Mouse (Mus musculus) kidney, embryonic 16.5 days (tissue): ENCODE measurements around the gene Cdk14. TPM values are rescaled to one million over a fixed set of nuclear protein-coding genes. Genes with fewer than 3 reads are reported as not detected.
A peak's percentile ranks its signal among the peaks of the same experiment; 100 is the strongest.

Experiments used
- ATAC-seq: fragments of 200-750 bp; cut with Nextera tagmentation; 2 replicates; pipeline ENCODE4 v1.8.0; 2017; ENCODE audit warnings: moderate TSS enrichment; ENCODE audit not compliant: low FRiP score, low TSS enrichment
- H3K27ac ChIP-seq: fragments of 300-500 bp; sonication (generic); 2 replicates; pipeline ENCODE4 v1.5.1; 2014; ENCODE audit warnings: low read length
- H3K27me3 ChIP-seq: fragments of 300-500 bp; sonication (generic); 2 replicates; pipeline ENCODE4 v1.6.1; 2014; ENCODE audit warnings: low read length, control low read depth, mixed read lengths; ENCODE audit not compliant: insufficient read depth
- H3K36me3 ChIP-seq: fragments of 300-500 bp; sonication (generic); 2 replicates; pipeline ENCODE4 v1.6.1; 2014; ENCODE audit warnings: low read length, control low read depth, mixed read lengths; ENCODE audit not compliant: insufficient read depth
- H3K4me1 ChIP-seq: fragments of 300-500 bp; sonication (generic); 2 replicates; pipeline ENCODE4 v1.6.1; 2014; ENCODE audit warnings: low read length, control low read depth, mixed read lengths; ENCODE audit not compliant: insufficient read depth
- H3K4me2 ChIP-seq: fragments of 300-500 bp; sonication (generic); replicated peaks from 2 replicates; pipeline ENCODE4 v1.6.1; 2014; ENCODE audit warnings: low read depth, low read length
- H3K4me3 ChIP-seq: fragments of 300-500 bp; sonication (generic); 2 replicates; pipeline ENCODE4 v1.5.1; 2014; ENCODE audit warnings: mild to moderate bottlenecking, low read length
- H3K9ac ChIP-seq: fragments of 300-500 bp; sonication (generic); replicated peaks from 2 replicates; pipeline ENCODE4 v1.6.1; 2014; ENCODE audit warnings: low read length
- H3K9me3 ChIP-seq: fragments of 300-500 bp; sonication (generic); 2 replicates; pipeline ENCODE4 v1.6.1; 2016; ENCODE audit warnings: low read length, control low read depth
- WGBS: fragments of 180-500 bp; shearing (Covaris S2); extraction: QIAGEN DNeasy Blood & Tissue Kit; methylation state at CpG from one replicate; pipeline ENCODE4 v1.1.7; 2014; 5-methylcytosine and 5-hydroxymethylcytosine counted together
- polyA plus RNA-seq: library from polyadenylated mRNA; unstranded; fragments of >200 nt; fragmentation: Nextera tagmentation; extraction: Ambion mirVana; gene quantifications from 2 replicates; pipeline ENCODE4 v1.2.1, GENCODE M21; 2015

Gene Cdk14
- polyA plus RNA-seq, 1 experiment from 2014 or later = 10.2 TPM

DNA sequence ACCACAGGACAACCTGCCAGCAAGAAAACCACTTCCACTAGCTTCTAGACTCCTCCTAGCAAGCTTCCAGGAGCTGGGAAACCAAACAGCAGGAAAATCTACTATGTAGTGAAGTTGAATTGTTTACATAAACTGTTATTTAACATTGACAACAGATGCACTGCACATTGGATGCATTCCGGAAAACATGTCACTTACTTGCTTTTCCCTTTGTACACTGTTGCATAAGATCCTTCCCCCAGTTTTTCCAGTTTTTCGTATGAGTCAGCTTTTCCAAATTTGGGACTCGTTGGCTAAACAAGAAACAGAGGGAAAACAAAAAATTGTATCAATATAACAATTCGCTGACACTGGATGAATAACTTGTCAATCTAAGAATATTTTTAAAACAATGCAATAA, 193.1 kb downstream of the Cdk14 start:
- H3K9me3 ChIP-seq = no peaks in the 10 kb centered on the region
- 88% methylated on average over 4 of the region's 4 CpGs for WGBS
- no peak for ATAC-seq
- no peak overlapping the region for H3K27ac ChIP-seq
- no peaks in the 10 kb centered on the region for H3K36me3 ChIP-seq
- H3K27me3 ChIP-seq = no peaks in the 10 kb centered on the region
- H3K4me1 ChIP-seq = 0 out of 2 replicates have a peak, but pooled peaks cover 3% of the 10 kb centered on the region
- no peak overlapping the region for H3K4me3 ChIP-seq
- H3K9ac ChIP-seq = no peak overlapping the region
- no peak overlapping the region for H3K4me2 ChIP-seq

DNA sequence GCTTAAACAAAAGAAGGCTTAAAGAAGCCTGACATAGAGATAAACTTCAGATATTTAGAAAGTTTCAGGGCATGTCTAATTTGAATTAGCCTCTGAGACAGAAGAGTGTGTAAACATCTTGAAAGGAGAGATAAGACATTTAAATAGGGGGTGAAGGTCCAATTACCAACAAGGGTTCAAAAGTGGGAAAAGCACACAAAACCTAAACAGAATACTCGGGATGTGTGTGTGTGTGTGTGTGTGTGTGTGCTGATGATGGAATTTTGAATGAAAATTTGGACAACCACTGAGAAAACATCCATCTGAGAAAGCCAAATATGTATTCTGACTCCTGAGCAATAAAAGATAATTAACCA, 208.4 kb downstream of the Cdk14 start:
- H3K27me3 ChIP-seq = no peaks in the 10 kb centered on the region
- ATAC-seq = no peak
- H3K9ac ChIP-seq = no peak overlapping the region
- 66% methylated on average over 1 of the region's 1 CpGs for WGBS
- no peak overlapping the region for H3K4me2 ChIP-seq
- no peaks in the 10 kb centered on the region for H3K4me1 ChIP-seq
- no peak overlapping the region for H3K4me3 ChIP-seq
- H3K36me3 ChIP-seq = no peaks in the 10 kb centered on the region
- no peak overlapping the region for H3K27ac ChIP-seq
- no peaks in the 10 kb centered on the region for H3K9me3 ChIP-seq

DNA sequence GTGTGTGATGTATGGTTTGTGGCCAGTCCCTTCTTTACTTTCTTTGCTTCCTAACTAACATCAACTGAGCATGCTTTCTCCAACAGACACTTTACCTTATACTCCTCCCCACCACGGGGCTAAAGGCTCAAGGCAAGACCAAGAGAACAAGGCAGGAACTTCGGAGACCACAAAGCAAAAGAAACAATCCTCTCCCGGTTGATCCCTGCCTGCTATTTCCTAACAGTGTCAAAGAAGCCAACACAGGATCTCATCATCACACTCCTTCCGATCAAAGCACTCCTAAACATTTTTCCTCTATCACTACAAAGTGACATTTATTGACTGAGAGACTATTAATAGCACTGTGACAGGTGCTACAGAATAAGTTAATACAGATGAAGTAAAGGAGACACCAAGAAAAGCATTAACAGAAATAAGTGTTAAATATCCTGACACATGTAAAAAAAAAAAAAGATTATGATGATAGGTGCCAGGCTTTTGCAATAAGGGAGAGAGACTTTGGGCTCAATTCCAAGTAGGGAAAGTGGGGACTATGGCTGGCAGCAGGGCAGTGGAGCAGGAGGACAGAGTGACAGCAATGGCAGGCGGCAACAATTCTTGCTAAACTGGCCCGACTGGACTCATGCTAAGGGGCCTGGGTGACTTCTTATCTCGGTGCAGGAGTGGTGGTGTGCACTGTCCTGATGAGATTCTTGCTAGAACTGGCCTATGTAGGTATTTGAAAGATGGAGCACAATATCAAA, 208.9 kb downstream of the Cdk14 start:
- H3K9me3 ChIP-seq = no peaks in the 10 kb centered on the region
- H3K4me2 ChIP-seq = no peak overlapping the region
- H3K9ac ChIP-seq = no peak overlapping the region
- no peak for ATAC-seq
- no peak overlapping the region for H3K4me3 ChIP-seq
- H3K36me3 ChIP-seq = no peaks in the 10 kb centered on the region
- 59% methylated on average over 7 of the region's 7 CpGs for WGBS
- H3K4me1 ChIP-seq = no peaks in the 10 kb centered on the region
- no peak overlapping the region for H3K27ac ChIP-seq
- H3K27me3 ChIP-seq = no peaks in the 10 kb centered on the region

- 92% methylated on average over 4 of the region's 4 CpGs for WGBS
- Histone ChIP-seq H3K4me2 (no peak overlapping the region), H3K36me3 (no peaks in the 10 kb centered on the region), H3K9me3 (no peaks in the 10 kb centered on the region), H3K4me1 (no peaks in the 10 kb centered on the region), H3K9ac (no peak overlapping the region), H3K27ac (no peak overlapping the region), H3K27me3 (no peaks in the 10 kb centered on the region), H3K4me3 (no peak overlapping the region)
- no peak for ATAC-seq
Observed at GRCm38 (mm10) chr5:5208016-5208415, 212.1 kb downstream of the Cdk14 start.

DNA sequence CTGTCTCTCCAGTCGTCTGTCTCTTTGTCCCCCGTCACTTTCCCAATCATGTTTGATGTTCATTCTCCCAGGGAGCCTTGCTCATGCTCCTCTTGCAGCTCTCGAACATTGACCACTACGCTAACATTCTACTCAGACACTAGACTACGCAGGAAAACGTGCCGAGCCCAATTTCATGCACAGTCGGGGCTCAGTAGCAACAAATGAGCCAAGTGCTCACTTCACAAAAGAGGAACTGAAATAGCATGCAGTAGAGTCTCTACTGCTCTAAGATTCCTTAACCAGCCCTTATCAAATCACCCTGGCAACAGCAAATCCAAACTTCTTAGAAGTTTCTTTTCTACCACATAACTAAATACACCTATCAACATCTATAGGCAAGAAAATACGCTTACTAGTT, 214.1 kb downstream of the Cdk14 start:
- no peaks in the 10 kb centered on the region for H3K27me3 ChIP-seq
- H3K9me3 ChIP-seq = no peaks in the 10 kb centered on the region
- ATAC-seq = no peak
- WGBS = 83% methylated on average over 9 of the region's 9 CpGs
- no peak overlapping the region for H3K27ac ChIP-seq
- H3K36me3 ChIP-seq = no peaks in the 10 kb centered on the region
- H3K4me3 ChIP-seq = no peak overlapping the region
- no peak overlapping the region for H3K4me2 ChIP-seq
- no peak overlapping the region for H3K9ac ChIP-seq
- H3K4me1 ChIP-seq = no peaks in the 10 kb centered on the region

DNA sequence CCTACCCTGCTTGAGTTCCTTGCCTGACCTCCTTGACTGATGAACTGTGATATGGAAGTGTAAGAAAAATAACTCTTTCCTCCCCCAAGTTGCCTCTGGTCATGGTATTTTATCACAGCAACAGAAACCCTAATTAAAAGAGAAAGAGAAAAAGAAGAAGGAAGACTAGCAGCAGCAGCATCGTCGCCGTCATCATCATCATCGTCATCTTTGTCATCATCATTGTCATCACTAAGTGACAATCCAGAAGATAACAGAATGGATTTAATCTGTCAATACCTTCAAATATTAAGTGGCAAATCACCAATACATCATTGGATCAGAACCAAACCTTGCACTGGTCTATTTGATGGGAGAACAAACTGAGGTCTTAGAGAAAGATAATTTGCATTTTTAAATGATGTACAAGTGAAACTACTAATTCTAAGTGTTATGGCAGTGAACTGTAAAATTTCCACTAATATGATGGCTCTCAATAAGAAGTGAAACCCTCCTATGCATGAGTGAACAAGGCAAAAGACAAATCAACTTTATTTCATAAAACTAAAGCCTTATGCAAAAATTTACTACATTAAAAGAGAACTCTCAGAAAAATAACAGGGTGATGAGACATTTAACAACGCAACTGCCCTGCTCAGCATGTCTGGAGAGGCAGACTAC, 225.4 kb downstream of the Cdk14 start:
- no peak overlapping the region for H3K27ac ChIP-seq
- H3K4me1 ChIP-seq = no peaks in the 10 kb centered on the region
- no peak overlapping the region for H3K4me2 ChIP-seq
- H3K36me3 ChIP-seq = no peaks in the 10 kb centered on the region
- H3K9ac ChIP-seq = no peak overlapping the region
- H3K9me3 ChIP-seq = no peaks in the 10 kb centered on the region
- no peak for ATAC-seq
- WGBS = 93% methylated on average over 5 of the region's 5 CpGs
- no peaks in the 10 kb centered on the region for H3K27me3 ChIP-seq
- no peak overlapping the region for H3K4me3 ChIP-seq

GRCm38 (mm10) chr5:5189590-5189989, 230.5 kb downstream of the Cdk14 start:
- no peak overlapping the region for H3K27ac ChIP-seq
- no peaks in the 10 kb centered on the region for H3K4me1 ChIP-seq
- H3K27me3 ChIP-seq = no peaks in the 10 kb centered on the region
- no peak overlapping the region for H3K4me2 ChIP-seq
- H3K9me3 ChIP-seq = no peaks in the 10 kb centered on the region
- no peak overlapping the region for H3K9ac ChIP-seq
- H3K4me3 ChIP-seq = no peak overlapping the region
- WGBS = 54% methylated on average over 1 of the region's 1 CpGs
- no peaks in the 10 kb centered on the region for H3K36me3 ChIP-seq
- no peak for ATAC-seq

GRCm38 (mm10) chr5:5185987-5186742, 233.9 kb downstream of the Cdk14 start:
- no peaks in the 10 kb centered on the region for H3K27me3 ChIP-seq
- no peaks in the 10 kb centered on the region for H3K4me1 ChIP-seq
- 73% methylated on average over 3 of the region's 3 CpGs for WGBS
- no peak overlapping the region for H3K4me3 ChIP-seq
- ATAC-seq = no peak
- no peak overlapping the region for H3K27ac ChIP-seq
- H3K9me3 ChIP-seq = no peaks in the 10 kb centered on the region
- H3K36me3 ChIP-seq = no peaks in the 10 kb centered on the region
- H3K9ac ChIP-seq = no peak overlapping the region
- no peak overlapping the region for H3K4me2 ChIP-seq

DNA sequence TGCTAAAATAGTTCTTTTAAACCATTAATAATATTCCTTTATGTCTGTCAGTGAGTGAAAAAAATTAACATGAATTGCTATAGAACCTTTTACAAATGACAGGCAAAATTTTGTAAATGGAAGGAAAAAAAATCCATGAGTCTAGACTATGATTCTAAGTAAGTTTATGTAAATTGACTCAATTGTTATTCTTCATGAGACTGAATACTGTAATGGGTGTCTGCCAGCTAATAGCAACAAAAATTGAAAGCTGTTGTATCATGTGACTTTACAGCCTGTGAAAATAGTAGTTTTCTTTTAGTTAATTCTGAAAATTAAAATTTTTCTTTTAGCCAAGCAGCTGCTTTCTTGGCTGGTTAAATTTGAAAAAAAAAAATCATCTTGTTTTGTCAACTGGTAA, 234.6 kb downstream of the Cdk14 start:
- Histone ChIP-seq H3K4me1 (no peaks in the 10 kb centered on the region), H3K9me3 (no peaks in the 10 kb centered on the region), H3K27me3 (no peaks in the 10 kb centered on the region), H3K9ac (no peak overlapping the region), H3K4me2 (no peak overlapping the region), H3K4me3 (no peak overlapping the region), H3K36me3 (no peaks in the 10 kb centered on the region), H3K27ac (no peak overlapping the region)
- ATAC-seq = no peak

GRCm38 (mm10) chr5:5180711-5181110, 239.4 kb downstream of the Cdk14 start:
- Histone ChIP-seq H3K4me2 (no peak overlapping the region), H3K36me3 (no peaks in the 10 kb centered on the region), H3K27me3 (no peaks in the 10 kb centered on the region), H3K9ac (no peak overlapping the region), H3K4me1 (no peaks in the 10 kb centered on the region), H3K27ac (peak overlapping the region; percentile 53), H3K4me3 (no peak overlapping the region), H3K9me3 (no peaks in the 10 kb centered on the region)
- peak; percentile 69; the same call in 1 of the 2 replicates for ATAC-seq
- WGBS = 57% methylated on average over 2 of the region's 2 CpGs
